Mouse (Mus musculus): ENCODE data around the gene Kif18a.
A peak's percentile ranks its signal among the peaks of the same experiment; 100 is the strongest.

The Kif18a gene

DNA sequence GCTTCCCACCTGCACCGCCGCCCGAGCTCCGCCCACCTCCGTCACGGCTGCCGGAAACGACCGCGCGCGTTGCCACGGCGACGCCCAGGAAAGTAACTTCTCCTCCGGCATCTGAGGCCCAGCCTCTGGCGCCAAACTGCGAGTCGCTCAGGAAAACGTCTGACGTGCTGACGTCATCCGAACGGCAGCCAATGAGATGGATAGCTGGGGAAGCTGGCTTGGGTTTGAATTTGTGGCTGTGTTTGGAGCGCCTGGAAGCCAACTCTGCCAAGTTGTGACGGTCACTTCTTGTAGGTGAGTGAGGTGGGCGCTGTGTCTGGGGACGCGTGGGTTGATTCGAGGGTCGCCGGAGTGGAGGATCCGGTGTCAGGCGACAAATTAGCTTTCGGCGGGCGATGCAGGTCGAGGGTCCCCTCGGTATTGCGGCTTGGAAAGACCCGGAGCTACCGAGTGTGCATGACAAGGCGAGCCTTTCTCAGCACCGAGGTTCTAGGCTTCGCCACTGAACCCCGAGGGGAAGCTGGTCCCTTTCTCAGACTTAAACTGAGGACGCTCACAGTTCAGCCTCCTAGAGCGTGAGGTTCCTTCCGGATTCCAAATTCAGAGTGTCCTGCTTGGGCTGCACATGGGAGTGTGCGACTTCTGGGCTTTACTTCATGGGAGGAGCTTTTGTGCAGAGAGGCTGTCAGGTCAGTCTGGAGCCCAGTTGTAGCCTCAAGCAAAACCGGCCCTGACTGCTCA is at the start of gene Kif18a, which contains the start of gene Mettl15:
Gene Kif18a (plus strand): TSS at position 139 of the 741 bp plus-strand sequence.
Gene Mettl15 (minus strand): TSS at position 149 of the 741 bp plus-strand sequence.
- peak; percentile 89 to 93 for DNase-seq (ENCODE audit: low spot score in 2 of 2)

DNA sequence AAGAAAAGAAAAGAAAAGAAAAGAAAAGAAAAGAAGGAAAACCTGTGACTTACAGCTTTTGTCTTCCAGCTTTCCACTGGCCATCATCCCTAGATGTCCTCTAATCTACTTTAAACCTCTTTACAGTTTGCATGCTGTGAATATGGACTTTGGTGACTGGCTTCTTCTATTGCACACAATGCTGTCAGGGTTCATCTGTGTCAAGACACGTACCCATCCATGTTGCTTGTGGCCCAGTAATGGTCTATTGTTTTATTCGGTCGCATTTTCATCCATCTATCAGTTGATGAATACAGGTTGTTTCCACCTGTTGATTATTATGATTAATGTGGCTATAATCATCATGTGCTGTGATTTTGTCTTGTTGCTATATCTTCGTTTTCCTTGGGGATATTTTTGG is 46.7 kb upstream of the Kif18a start:
- no peak for DNase-seq (ENCODE audit: low spot score in 2 of 2)

DNA sequence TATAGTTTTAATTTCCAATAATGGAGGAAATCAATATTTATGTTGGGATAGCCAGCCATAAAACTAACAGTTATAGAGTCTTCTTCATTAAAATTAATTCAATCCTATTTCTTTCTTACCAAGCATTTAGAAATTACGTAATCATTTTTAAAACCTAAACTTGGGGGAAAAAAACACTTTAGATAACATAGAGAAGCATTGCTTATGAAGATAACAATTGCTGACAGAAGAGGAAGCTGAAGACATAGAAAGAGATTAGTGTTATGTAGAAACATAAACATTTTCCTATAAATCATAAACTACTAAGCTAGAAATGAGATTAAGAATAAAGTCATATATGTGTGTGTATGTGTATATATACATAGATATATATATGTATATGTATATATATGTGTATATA is 44.8 kb upstream of the Kif18a start:
- DNase-seq (ENCODE audit: low spot score in 2 of 2) = no peak

DNA sequence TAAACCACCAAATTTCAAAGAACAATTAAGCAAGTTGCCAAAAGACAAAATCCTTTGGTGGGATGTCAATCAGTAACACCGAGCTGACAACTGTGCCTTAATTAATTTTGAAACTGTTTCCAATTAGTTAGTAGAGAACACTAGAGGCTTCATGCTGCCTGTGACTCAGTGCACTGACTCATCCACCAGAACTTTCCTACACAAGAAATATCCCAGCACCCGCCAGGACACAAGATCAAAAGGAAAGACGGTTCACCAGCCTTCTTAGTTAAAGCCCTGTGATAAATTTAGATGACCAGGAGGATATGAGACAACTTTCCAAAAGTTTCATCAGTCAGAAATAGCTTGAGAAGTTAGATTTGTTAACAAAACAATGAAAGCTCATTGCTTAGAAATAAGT is 38.6 kb upstream of the Kif18a start:
- no peak for DNase-seq (ENCODE audit: low spot score in 2 of 2)

DNA sequence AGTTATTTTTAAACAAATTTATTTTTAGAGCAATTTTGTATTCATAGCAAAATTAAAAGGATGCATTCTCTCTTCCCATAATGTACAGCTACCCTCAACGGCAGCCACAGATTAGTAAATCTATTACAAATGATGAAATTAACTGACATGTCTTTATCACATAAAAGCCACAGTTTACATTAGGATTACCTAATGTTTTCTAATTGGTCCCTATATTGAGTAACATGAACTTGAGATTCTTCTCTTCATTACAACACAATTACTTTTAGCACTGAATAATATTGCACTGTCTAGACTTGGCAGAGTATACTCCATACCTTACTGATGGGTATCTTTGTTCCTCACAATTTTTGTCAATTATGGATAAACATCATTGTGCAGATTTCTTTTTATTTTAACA is 17.8 kb upstream of the Kif18a start:
- DNase-seq (ENCODE audit: low spot score in 2 of 2) = no peak

DNA sequence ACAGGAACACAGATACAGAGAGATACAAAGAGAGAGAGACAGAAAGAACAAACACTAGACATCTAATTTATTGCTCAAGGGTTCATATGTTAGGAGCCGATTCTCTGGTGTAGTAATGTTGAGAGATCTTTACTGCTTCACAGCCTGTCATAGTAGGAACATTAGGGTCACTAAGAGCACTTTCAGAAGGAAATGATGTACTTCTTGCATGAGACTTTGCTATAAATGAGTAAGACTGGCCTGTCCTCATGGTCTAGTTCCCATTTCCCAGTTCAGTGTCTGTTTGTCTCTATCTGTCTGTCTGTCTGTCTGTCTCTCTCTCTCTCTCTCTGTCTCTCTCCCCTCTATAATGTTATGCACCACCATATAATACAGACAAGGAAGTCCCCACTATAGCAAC is 7.4 kb upstream of the Kif18a start:
- DNase-seq (ENCODE audit: low spot score in 2 of 2) = no peak

DNA sequence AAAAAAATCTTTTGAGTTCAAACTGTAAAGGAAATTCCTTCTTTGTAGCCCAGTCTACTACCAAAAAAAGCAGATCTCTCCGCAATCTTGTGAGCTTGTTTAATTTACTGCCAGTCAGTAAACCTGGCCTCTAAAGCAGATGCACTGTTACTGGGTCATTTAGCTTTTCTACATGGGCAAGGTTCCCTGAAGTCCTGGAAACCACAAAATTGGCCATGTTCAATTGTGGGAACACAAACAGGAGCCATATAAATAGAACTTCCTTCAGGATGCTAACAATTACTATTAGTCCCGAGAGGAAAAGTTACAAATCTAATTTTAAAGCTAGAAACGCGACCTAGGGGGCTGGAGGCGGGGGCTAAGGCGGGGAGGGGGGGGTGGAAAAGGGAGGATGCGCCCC is 2.9 kb upstream of the Kif18a start:
- no peak for DNase-seq (ENCODE audit: low spot score in 2 of 2)

DNA sequence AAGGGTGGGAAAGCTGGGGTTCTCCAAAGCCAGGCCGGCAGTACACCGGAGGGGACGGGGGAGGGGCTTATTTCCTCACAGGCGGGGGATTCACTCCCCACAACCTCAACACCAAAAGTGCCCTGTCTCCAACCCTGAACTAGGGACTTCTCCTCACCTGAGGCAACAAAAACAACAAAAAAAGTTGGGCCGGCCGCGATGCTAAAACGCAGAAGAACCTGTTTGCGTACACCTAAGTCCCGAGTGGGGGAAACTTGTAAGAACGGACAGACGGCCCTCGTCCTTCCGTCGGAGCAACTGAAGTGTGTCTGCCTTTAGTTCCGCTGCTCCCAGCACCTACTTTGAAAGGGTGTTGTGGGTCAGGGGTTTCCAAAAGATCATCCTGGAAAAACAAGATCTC is 2.5 kb upstream of the Kif18a start:
- DNase-seq (ENCODE audit: low spot score in 2 of 2) = peak; percentile 28 to 42

DNA sequence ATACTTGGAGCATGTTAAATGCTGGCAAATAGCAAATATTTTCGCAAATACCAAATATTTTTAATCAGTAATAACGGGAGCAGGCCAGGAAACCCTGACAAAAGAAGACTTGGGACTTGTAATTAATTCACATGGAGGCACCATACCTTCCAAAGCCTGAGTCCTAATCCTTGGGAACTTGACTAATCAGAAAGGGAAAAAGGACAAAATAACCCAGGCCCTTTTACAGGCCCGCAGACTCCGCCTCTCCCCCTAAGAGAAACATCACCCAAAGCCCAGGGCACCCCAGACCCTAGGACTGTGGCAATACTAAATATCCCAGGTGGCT is 302 bp upstream of the Kif18a start:
- DNase-seq (ENCODE audit: low spot score in 2 of 2) = no peak

DNA sequence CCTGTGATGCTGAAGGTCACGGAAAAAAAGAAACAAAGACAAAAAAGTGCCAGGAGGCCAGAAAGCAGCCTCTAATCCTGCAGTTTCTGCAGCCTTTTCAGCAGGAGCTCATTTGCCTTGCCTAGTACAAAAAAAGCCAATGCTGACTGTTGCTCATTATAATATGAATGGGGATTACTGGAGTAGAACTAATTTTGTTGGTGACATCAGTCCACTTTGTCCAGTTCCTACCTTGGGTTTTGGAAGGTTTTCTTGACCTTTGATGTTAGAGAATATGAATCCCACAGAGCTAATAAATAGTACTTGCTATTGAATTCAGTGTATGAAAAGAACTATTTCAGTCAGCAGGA is 778 bp downstream of the Kif18a start:
- no peak for DNase-seq (ENCODE audit: low spot score in 2 of 2)

DNA sequence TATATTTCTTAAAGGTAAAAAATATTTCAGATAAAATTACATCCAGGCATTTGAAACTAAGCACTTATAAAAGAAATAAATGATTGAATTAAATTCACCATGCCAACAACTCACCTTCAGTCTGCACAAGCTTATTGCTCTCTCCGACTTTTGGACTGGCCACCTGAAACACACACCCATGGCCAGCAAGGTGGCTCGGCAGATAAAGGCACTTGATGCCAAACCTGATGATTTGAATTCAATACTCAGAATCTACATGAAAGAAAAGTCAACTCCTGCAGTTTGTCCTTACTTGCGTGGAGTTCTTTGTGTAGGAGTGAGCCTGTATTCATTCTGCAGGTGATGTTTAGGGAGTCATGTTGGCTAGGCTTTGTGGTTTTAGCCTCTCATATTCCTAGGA is 3.6 kb downstream of the Kif18a start:
- DNase-seq (ENCODE audit: low spot score in 2 of 2) = peak; percentile 11 to 52

DNA sequence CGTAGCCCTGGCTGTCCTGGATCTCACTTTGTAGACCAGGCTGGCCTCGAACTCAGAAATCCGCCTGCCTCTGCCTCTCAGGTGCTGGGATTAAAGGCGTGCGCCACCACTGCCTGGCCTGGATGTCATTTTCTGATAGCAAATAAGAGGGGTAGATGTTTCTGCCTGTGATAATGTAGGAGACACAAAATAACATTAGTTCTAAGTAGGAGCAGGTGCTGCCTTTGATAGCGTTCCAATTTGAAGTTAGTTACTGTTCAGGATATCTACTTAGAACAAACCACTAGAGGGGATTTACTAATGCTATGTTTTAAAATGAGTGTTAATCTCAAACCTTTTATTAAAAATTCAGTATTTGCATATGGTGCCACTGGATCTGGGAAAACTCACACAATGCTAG is 8.8 kb downstream of the Kif18a start:
- DNase-seq (ENCODE audit: low spot score in 2 of 2) = no peak

DNA sequence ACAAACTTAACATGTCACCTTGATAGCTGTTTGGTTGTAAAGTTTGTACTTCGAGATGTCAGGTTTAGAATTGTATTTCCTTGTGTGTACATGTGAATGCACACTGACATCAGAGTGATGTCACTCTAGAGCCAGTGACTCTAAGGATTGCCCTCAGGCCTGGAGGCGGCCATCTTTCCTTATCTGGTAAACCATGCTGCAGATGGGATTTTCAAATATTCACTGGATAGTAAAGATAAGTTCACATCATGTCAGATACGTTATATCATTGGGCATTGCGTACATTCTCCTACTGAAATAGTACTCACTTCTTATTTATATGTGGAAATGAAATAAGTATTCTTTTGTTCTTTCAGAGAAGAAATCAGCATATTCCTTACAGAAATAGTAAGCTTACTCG is 15.7 kb downstream of the Kif18a start:
- no peak for DNase-seq (ENCODE audit: low spot score in 2 of 2)

DNA sequence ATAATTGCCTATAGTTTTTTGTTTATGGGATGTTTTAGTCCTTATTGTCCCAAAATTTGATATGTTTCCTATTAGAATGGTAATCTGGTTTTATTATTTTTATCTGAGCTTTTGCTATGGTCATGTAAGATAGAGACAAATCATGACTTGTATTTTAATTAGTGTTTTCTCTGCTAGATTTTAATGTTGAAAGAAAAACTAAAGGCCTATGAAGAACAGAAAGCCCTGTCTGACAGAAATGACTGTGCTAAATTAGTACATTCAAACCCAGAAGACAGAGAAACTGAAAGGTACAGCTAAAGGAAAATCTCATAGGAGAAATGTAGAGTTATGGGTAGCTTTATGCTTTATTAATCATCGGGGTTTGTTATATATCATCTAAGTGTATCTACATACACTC is 17.6 kb downstream of the Kif18a start:
- DNase-seq (ENCODE audit: low spot score in 2 of 2) = no peak

DNA sequence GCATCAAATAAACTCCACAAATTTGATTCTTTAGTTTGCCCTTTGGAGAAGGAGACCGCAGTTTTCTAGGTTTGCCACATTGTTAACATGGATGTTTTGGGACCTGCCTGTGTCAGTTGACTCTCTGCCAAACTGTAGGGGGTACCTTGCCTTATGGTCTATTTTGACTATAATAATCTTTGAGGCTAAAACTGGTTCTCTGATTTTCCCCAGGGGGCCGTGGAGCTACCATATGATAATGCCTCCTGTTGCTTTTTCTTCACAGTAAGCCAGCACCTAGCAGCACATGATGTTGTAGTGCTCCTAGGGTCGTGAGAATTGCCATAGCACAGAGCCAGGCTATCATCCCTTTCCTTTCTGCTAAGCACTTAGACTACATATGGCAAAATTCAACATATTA is 21.7 kb downstream of the Kif18a start:
- DNase-seq (ENCODE audit: low spot score in 2 of 2) = no peak

DNA sequence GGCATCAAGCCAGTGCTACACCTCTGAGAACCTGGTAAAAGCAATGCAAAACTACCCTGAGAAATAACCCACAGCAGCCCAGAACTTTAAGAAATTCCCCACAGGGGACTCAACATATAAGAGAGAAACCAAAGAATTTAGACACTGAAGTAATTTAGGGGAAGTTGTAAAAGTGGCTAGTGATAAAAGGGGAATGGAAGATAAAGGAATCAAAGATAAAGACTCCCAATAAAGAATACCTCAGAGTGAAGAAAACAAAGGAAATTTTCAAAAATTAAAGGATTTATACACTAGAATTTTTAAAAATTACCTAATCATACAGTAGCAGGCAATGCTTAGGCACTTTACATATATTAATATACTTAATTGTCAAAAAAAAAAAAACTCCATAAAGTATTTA is 23.1 kb downstream of the Kif18a start:
- no peak for DNase-seq (ENCODE audit: low spot score in 2 of 2)

DNA sequence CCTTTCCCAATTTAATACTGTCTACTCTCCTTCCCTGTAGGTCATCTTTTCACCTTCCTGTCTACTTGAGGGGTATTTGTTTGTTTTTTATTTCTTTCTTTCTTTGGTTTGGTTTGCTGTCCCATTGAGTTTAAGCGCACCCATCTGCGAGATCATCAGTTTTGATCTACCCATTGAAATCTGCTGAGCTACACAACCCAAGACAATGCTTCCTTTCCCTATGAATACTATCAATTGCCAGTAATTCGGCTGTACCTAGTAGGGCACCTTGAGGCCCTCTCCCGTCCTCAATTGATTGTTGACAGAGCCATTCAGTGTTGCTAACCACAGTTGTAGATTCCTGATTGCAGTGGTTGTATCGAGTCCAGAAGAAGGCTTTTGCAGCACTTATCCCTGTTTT is 30.8 kb downstream of the Kif18a start:
- DNase-seq (ENCODE audit: low spot score in 2 of 2) = no peak

DNA sequence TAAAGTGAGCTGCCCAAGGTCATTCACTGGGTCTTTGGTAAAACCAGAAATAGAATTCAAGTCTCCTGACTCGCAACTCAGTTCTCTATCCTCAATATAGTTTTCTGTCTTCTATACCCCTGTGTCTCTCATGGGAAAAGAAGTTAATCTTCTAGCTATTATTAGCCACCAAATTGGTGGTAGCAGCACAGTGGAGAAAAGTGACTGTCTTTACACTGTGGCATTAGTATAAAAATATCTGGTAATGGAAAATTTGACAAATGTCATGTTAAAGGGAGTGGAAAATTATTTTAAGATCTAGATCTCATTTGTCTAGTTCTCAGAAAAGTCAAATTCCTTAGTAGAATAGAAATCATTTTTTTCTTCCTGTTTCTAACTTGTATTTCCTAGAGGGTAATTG is 51.3 kb downstream of the Kif18a start:
- no peak for DNase-seq (ENCODE audit: low spot score in 2 of 2)

DNA sequence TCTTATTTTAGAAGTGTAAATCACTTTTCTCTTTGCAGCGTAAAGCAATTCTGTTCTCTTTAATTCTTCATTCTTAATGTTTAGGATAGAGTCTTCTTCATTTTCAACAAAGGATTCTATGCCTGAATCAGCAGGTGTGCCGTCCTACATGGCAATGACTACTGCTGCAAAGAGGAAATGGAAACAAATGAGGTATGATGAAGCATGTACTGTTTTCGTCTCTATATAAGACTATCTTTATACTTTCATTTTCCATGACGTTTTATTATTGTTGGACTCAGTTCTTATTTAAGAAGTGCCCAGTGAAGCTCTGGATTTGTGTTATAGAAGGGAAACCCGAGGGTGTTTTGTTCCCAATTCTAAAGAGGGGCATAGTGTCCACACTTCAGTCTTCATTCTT is 53.7 kb downstream of the Kif18a start:
- no peak for DNase-seq (ENCODE audit: low spot score in 2 of 2)

DNA sequence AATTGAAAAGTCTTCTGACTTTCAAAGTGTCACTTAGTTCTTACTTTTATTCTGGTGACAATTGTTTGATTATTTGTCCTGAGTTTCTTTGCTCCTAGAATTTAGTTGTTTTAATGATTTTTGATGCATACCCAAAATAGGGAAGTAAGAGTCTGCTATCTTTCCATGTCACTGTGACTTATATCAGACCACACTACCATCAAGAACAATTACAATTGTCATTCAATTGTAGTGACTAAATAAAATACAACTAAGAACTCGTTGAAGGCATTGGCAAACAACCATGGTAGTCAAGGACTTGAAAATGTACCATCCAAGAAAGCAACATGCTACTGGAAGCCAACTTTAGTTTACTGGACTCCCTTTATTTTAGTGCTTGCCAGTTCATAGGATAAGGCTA is 55.2 kb downstream of the Kif18a start:
- DNase-seq (ENCODE audit: low spot score in 2 of 2) = no peak

DNA sequence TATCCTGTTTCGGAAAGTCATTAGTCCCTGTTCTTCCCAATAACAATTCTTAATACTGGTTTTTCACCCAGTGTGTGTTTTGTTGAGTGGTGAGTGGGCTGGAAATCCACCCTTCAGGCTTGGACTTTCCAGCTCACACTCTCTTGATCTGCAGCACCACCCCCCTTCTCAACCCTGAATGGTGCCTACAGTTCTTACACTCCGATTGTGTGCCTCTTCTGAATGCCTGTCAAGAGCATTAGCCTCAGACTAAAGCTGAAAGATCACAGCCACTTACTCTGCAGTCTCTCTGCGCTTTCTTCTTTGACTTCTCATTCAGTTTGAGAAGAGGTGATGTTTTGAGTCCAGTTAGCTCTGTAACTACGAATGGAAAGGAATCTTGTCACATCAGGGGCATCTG is 64.8 kb downstream of the Kif18a start:
- no peak for DNase-seq (ENCODE audit: low spot score in 2 of 2)

DNA sequence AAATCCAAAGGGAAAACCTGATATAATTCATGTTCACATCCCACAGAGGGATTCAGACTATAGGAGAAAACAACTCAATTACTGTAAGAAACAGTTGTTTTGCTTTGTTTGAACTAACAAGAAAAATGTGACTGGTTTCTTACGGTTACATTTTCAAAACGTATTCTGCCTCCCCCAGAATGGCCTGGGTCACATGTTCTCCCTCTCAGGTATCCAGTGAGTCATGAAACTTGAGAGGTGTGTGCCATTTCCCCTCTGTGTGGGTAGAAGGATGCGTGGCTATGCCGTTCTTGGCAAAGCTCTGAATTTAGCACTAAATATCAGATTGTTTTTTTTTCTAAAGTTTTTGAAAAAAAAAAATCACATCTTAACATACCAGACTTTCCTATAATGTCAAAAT is 68.2 kb downstream of the Kif18a start:
- no peak for DNase-seq (ENCODE audit: low spot score in 2 of 2)

DNA sequence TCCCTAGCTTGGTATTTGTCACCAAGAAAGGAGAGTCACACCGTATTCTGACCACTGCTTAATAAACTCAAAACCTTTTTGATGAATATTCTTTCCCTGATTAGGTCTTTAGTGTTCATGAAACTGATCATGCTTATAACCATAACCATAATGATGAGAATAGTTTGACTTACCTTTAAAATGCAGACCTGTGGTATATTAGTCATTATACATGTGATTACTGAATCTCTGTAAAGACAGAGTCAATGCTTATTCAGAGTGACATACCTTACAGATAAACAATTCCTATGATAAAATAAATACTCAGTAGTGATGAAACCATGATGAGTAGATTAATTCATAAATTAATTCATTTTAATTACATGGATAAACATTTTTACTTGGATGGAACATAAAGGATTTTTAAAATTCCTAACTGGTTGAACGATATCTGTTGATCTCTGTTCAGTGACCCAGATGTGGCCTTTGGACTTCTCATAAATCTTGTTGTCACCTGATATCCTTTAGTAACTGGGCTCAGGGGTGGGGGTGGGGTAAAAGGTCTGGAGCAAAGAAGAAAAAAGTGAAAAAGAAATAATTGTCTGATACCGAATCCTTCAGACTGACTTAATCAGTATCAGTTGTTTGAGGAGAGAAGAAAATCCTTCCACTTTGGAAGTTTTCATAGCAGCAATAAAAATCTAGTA is 78.1 kb downstream of the Kif18a start:
- DNase-seq (ENCODE audit: low spot score in 2 of 2) = no peak

DNA sequence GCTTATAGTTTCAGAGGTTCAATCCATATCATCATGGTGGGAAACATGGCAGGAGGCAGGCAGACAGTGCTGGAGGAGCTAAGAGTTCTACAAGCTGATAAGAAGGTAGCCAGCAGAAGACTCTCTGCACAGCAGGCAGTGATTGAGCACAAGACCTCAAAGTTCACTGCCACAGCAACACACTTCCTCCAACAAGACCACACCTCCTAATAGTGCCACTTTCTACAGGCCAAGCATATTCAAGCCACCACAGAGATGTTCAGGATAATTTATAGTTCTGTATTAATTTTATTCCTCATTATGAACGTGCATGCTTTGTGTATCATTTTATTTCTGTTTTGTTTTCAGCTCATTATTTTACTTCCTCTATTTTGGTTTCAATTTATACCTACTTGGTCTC is 85.4 kb downstream of the Kif18a start:
- no peak for DNase-seq (ENCODE audit: low spot score in 2 of 2)
